7 mouse cellular contexts compared by ENCODE assay signal in genomic region chr4:88035361-88035760, GRCm38 (mm10). TPM values are rescaled to one million over a fixed set of nuclear protein-coding genes. Genes with fewer than 3 reads are reported as not detected.
DNase-seq lines count a peak whose midpoint lies in the region; ATAC-seq and TF ChIP-seq lines count a peak whose summit lies in the region.

No protein-coding gene starts in this region.

- peak; percentile 58 for DNase-seq in Muller cell, postnatal 12 days (ENCODE audit: inconsistent ontology term)
- DNase-seq in brain, embryonic 14.5 days (ENCODE audit: low read depth), result peak; percentile 95
- DNase-seq in left cerebral cortex, adult 8-10 months (ENCODE audit: low spot score in 2 of 2), result peak; percentile 15 to 28

- ATAC-seq in forebrain, embryonic 15.5 days (replicated peaks), result no peak
- ATAC-seq in hindbrain, embryonic 15.5 days (ENCODE audit: low FRiP score, low read depth), result no peak

- H3K4me1 ChIP-seq in forebrain, embryonic 15.5 days, result peaks cover 26% of the 10 kb centered on the region
- H3K4me1 ChIP-seq in hindbrain, embryonic 15.5 days (replicated peaks), result peaks cover 27% of the 10 kb centered on the region
- H3K4me1 ChIP-seq in small intestine, adult 2 months (ENCODE audit: control insufficient read depth, insufficient read depth, insufficient read length, low read length), result peaks cover 4% of the 10 kb centered on the region

- no peaks in the 10 kb centered on the region for H3K27me3 ChIP-seq in forebrain, embryonic 15.5 days
- H3K27me3 ChIP-seq in hindbrain, embryonic 15.5 days, result no peaks in the 10 kb centered on the region
- H3K27me3 ChIP-seq in small intestine, adult 2 months (ENCODE audit: control insufficient read depth, insufficient read depth, low read length), result no peaks in the 10 kb centered on the region

- no peak overlapping the region for H3K9ac ChIP-seq in forebrain, embryonic 15.5 days (replicated peaks)
- no peak overlapping the region for H3K9ac ChIP-seq in hindbrain, embryonic 15.5 days

- TF ChIP-seq CTCF in brain, embryonic 14.5 days (IDR thresholded peaks at IDR 0.05; ENCODE audit: borderline replicate concordance, extremely low read depth, insufficient read depth, insufficient read length), result peak; percentile 78; the same call in 1 of the 2 replicates
- TF ChIP-seq CTCF in small intestine, adult 2 months (IDR thresholded peaks at IDR 0.05; ENCODE audit: extremely low read depth, insufficient read length, insufficient replicate concordance, low read depth, low read length), result 0 out of 2 replicates have a peak, but pooled peaks have one; percentile 21

- no peaks in the 10 kb centered on the region for H3K79me2 ChIP-seq in macrophage (ENCODE audit: inconsistent target)

- no peaks in the 10 kb centered on the region for H3K36me3 ChIP-seq in forebrain, embryonic 15.5 days
- H3K36me3 ChIP-seq in hindbrain, embryonic 15.5 days, result no peaks in the 10 kb centered on the region
- no peaks in the 10 kb centered on the region for H3K36me3 ChIP-seq in macrophage (ENCODE audit: inconsistent target)
- H3K36me3 ChIP-seq in small intestine, adult 2 months (ENCODE audit: control insufficient read depth, insufficient read depth, low read length), result no peaks in the 10 kb centered on the region

- no peaks in the 10 kb centered on the region for H3K9me3 ChIP-seq in forebrain, embryonic 15.5 days
- no peaks in the 10 kb centered on the region for H3K9me3 ChIP-seq in hindbrain, embryonic 15.5 days

- H3K4me2 ChIP-seq in forebrain, embryonic 15.5 days (replicated peaks), result peak overlapping the region; percentile 41
- peak overlapping the region; percentile 88 for H3K4me2 ChIP-seq in hindbrain, embryonic 15.5 days

- H3K4me3 ChIP-seq in forebrain, embryonic 15.5 days, result peak overlapping the region; percentile 19
- H3K4me3 ChIP-seq in hindbrain, embryonic 15.5 days, result no peak overlapping the region; the same call in 1 of the 2 replicates
- peak overlapping the region; percentile 86 for H3K4me3 ChIP-seq in macrophage (ENCODE audit: inconsistent target)
- no peak overlapping the region for H3K4me3 ChIP-seq in small intestine, adult 2 months (ENCODE audit: low read depth, low read length)

- WGBS in forebrain, embryonic 15.5 days, result 1% methylated on average over 11 of the region's 11 CpGs
- 1% methylated on average over 11 of the region's 11 CpGs for WGBS in hindbrain, embryonic 15.5 days
- 2% methylated on average over 11 of the region's 11 CpGs for WGBS in macrophage (ENCODE audit: missing documents)
- under 1% methylated on average over 11 of the region's 11 CpGs for WGBS in small intestine, adult 2 months

- no peak overlapping the region for H3K27ac ChIP-seq in forebrain, embryonic 15.5 days (replicated peaks)
- H3K27ac ChIP-seq in hindbrain, embryonic 15.5 days (replicated peaks), result no peak overlapping the region
- no peak overlapping the region for H3K27ac ChIP-seq in macrophage
- H3K27ac ChIP-seq in small intestine, adult 2 months (ENCODE audit: insufficient read depth, low read depth, low read length), result no peak overlapping the region

- TF ChIP-seq POLR2A in brain, embryonic 14.5 days (IDR thresholded peaks at IDR 0.05; ENCODE audit: borderline replicate concordance, extremely low read depth, insufficient read depth, insufficient read length, poor library complexity, severe bottlenecking), result no peak
- no peak for TF ChIP-seq POLR2A in small intestine, adult 2 months (IDR thresholded peaks at IDR 0.05; ENCODE audit: low read depth, low read length)

RNA-seq across cellular contexts. Expression of gene Mllt3, which starts 2.2 kb away (rescaled TPM):
- 60.1 and 64.2 TPM in 2 replicates for polyA plus RNA-seq in brain, embryonic 14.5 days (2012; rRNA removed)
- 151 and 163 TPM in 2 replicates for polyA plus RNA-seq in forebrain, embryonic 15.5 days (2015; fragmentation: Nextera tagmentation; extraction: Ambion mirVana)
- polyA plus RNA-seq in hindbrain, embryonic 15.5 days (2015; fragmentation: Nextera tagmentation; extraction: Ambion mirVana), result 77.3 and 83.1 TPM in 2 replicates
- 10 to 100 TPM; 35.3 to 39.1 (median 37.0) TPM for total RNA-seq in left cerebral cortex, adult 8-10 months (2022)
- total RNA-seq in macrophage (2018; cell fraction: chromatin; rRNA removed), result 10 to 100 TPM in 23 of 26 experiments, 1 to 10 TPM in 3; 6.4 to 40.3 (median 32.3) TPM
- 10 to 100 TPM in 15 of 26 experiments, 1 to 10 TPM in 11; 6.6 to 17.9 (median 10.6) TPM for total RNA-seq in macrophage (2018; cell fraction: cytosol; rRNA removed)
- total RNA-seq in macrophage (2018; cell fraction: nucleus; rRNA removed), result 10 to 100 TPM in 22 of 26 experiments, 1 to 10 TPM in 4; 7.0 to 32.1 (median 21.3) TPM
- polyA plus RNA-seq in macrophage (2018), result 3.4 to 11.2 TPM (median 8.0 TPM) in 3 replicates
- polyA plus RNA-seq in small intestine, adult 2 months (2012; rRNA removed), result 4.2 and 5.1 TPM in 2 replicates

RNA-seq across cellular contexts. Expression of gene Focad, which starts 59.1 kb away (rescaled TPM):
- polyA plus RNA-seq in brain, embryonic 14.5 days (2012; rRNA removed), result 20.3 and 20.5 TPM in 2 replicates
- polyA plus RNA-seq in forebrain, embryonic 15.5 days (2015; fragmentation: Nextera tagmentation; extraction: Ambion mirVana), result 17.2 and 18.2 TPM in 2 replicates
- 13.4 and 14.8 TPM in 2 replicates for polyA plus RNA-seq in hindbrain, embryonic 15.5 days (2015; fragmentation: Nextera tagmentation; extraction: Ambion mirVana)
- total RNA-seq in left cerebral cortex, adult 8-10 months (2022), result 10 to 100 TPM; 52.1 to 70.4 (median 58.5) TPM
- 10 to 100 TPM; 15.9 to 87.3 (median 43.9) TPM for total RNA-seq in macrophage (2018; cell fraction: chromatin; rRNA removed)
- total RNA-seq in macrophage (2018; cell fraction: cytosol; rRNA removed), result 10 to 100 TPM in 2 of 26 experiments, 1 to 10 TPM in 24; 4.4 to 11.5 (median 7.2) TPM
- 10 to 100 TPM in 25 of 26 experiments, 1 to 10 TPM in 1; 7.8 to 39.5 (median 18.7) TPM for total RNA-seq in macrophage (2018; cell fraction: nucleus; rRNA removed)
- 5.9 to 11.1 TPM (median 6.7 TPM) in 3 replicates for polyA plus RNA-seq in macrophage (2018)
- 2.2 TPM in 2 replicates for polyA plus RNA-seq in small intestine, adult 2 months (2012; rRNA removed)

Comparison
In these comparisons a context has a peak if more than half of its experiments do, and no peak if none do; other contexts are left out.
1. DNase-seq: peak in every context shown above with its lines; median percentile 95 in brain, embryonic 14.5 days; 58 in Muller cell, postnatal 12 days; 22 in left cerebral cortex, adult 8-10 months.
2. H3K4me3 ChIP-seq: peak in forebrain, embryonic 15.5 days (single experiment) and macrophage (single experiment); none in hindbrain, embryonic 15.5 days (single experiment) and small intestine, adult 2 months (single experiment).